Mouse (Mus musculus) CD4-positive, CD25-positive, alpha-beta regulatory T cell, adult 4 months (primary cell): ENCODE measurements around the gene Gm20388. TPM values are rescaled to one million over a fixed set of nuclear protein-coding genes. Genes with fewer than 3 reads are reported as not detected.

ENCODE experiments used
- ATAC-seq: one replicate; pipeline ENCODE4 v1.8.0; 2017
- polyA plus RNA-seq, 2 experiments: library from polyadenylated mRNA; unstranded; fragments of 100-300 nt; shearing (Covaris generic); gene quantifications; one replicate each; pipeline ENCODE4 v1.2.1; 2017

Gm20388 gene
- polyA plus RNA-seq, 2 experiments from 2014 or later = 10.7 to 12.8 TPM

DNA sequence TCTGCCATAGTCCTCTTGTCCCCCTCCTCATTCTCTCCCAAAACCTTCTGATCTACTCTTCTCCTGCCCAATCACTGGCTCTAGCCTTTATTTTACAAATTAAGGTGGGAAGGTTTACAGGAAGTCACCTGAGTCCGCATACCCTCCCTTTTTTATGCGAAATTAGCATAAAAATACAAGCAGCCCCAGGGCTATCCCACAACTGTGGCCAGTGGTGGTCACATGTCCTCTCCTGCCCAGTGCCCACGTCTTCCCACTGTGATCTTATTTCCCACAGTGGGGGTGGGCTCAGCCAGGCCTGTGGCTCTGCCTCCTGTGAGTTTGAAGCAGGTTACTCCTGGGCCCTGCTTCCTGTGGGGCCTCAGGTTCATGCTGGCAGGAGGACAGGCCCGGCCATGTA, 2194.0 kb downstream of the Gm20388 start:
- no peak for ATAC-seq

DNA sequence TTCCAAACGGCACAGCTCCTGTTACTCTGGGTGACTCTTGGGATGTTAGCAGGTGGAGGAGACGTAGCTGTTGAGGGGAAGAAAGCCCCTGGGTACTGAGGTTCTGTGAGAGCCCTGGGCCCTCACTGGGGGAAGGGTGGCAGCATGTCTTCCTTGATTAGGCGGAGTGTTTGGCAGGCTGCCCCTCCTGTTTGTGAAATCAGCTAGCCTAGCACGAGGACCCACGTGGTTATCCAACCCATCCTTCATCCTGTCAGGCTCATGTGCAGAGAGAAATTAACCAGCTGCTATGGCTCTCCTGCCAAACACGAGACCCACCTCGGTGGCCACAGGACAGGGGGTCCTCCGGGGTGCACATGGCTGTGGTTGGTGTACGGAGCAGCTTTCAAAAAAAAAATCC, 2195.6 kb downstream of the Gm20388 start:
- no peak for ATAC-seq

DNA sequence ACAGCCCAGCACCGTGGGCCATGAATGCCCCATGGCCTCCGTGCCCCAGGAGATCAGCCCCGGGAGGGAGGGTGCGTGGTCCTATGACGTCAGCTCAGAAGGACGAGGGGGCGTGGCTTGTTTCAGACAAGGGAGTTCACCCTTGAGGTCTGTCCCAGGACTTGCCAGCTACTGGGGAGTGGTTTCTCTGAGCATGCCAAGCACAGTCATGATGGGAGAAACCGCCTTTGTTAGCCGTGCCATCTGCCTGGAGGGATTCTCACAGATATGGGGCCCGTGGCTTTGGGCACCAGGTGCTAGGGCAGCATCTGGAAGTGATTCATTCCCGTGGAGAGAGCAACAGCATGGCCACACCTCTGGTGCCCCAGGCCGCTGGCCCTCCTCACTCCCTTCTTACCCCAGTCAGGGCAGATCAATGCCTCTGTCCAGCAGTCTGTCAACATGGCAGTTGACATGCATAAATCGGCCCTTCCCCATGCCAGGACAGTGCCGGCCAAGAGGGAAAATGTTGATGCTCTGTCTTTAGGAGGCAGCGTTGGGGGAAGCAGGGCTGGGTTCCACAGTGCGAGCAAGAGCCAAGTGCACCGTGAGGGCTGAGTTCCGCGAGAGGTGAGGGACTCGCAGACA, 2199.7 kb downstream of the Gm20388 start:
- no peak for ATAC-seq

DNA sequence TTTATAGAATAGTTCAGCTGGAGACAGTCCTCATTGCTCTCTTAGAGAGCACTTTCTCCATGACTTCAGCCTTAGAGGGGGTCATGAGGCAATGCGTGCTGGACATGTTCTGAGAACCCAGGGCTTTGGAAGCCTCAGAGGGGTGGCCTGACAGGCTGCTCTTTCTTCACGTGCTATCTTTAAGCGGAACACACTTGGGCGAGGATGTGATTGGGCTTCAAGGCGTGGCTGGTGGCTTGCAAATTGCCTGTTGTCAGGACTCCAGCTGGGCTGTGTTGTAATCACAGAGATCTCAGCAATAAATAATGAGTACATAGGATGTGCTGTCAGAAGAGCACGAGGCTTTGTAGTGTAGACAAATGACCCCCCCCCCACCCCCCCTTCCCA, 2200.2 kb downstream of the Gm20388 start:
- no peak for ATAC-seq

DNA sequence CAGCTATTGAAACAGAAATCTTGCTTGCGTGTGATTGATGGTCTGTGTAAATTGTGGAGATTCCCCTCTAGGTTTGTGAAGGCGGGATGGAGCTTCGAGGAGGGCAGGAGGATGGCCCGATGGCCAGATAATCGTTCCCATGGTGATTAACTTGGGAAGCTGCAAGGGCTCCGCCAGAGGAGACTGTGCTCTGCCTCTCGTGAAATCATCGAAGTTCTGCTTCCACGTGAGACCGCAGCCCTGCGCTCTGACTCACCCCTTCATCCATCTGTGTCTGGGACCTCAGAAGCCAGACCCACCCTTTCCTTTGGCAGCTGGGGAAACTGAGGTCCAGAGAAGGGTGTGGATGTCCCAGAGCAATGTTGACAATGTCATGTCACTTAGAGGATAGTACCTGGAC, 2201.1 kb downstream of the Gm20388 start:
- no peak for ATAC-seq

DNA sequence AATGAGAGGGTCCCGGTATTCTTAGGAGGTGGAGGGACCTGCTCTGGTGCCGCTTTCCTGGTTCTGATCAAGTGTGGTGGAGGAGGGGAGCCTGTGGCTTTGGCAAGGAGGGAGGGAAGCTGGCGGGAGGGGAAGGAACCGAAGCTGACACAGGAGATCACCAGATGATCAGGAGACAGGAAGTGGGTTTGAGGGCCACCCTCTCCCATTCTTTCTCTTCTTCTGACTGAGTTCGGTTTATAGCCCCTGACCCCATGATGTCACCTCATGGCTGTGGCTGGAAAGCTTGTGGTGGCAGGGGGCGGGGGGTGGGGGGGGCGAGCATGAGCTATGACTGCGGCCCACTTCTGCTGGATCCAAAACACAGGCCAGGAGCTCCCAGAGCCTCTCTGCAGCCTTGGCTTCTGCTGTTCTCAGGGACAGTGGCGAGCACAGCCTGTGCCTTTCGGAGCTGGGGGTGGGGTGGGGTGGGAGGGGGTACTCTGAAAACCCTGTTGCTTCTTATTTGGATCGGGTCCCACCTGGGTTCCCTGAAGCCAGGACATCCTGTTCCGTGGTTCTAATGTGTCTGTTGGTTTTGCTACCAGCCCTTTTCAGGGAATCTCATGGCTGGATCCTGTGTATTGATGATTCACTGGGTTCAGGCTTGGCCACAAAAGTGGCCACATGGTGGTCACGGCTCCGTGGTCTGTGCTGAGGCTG, 2201.8 kb downstream of the Gm20388 start:
- ATAC-seq = no peak

DNA sequence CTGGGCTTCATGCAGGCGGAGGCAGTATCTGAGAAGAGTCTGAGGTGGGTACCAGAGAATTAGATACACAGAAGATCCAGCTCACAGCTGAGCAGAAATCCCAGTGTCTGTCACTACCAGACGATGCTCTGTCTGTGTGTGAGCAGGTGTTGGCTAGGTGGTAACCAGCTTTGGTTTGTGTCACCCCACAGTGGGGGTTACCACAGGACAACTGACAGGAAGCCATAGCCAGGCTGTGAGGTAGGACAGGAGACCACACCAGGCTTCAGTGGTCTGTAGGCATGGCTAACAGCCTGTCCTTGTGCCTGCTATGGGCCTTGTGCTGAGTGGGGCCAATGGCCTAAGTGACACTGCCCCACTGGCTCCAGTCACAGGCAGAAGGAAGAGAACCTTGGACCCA, 2204.2 kb downstream of the Gm20388 start:
- no peak for ATAC-seq

DNA sequence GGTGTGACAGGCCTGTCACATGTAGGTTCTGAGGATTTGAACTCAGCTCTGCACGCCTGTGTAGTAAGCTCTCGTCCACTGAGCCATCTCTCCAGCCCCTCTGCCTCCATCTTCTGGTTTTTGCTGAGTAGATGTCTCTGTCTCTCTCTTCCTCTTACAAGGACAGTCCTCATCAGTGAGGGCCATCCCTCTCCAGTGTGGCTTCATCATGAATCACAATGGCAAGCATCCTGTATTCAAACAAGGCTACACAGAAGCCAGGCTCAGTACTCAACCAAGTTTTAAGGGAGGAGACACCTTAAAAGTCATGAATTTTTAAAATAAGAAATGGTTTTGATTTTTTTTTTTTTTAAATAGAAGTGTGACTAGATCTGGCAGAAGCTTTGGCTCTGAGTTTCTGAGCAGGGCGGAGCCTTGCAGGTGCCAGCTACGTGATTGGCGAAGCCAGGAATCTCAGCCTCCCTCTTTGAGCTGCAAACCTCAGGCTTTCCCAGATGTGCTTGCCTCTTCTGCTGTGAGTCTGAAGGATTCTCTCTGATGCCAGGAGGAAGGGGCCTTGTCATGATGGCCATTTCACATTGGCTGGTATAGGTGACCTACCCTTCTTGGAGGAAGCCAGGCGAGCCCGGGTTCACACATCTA, 2206.2 kb downstream of the Gm20388 start:
- no peak for ATAC-seq

DNA sequence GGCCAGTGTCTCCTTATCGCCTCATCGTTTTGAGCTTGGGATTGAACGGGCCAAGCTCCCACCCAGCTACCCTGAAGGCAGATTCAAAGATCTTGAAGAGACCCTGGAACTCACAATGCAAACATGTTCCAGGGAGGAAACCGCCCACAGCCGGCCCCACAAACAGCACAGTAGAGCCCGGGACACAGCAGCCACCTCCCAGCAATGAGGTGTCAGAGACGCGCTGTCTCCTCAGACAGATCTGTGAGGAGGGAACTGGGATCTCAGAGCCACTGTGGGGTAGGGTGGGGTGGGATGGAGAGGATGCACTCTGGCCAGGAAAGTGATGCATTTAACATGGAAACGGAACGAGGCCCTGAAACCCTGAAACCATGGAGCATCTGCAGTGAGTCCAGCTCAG, 2207.5 kb downstream of the Gm20388 start:
- no peak for ATAC-seq

DNA sequence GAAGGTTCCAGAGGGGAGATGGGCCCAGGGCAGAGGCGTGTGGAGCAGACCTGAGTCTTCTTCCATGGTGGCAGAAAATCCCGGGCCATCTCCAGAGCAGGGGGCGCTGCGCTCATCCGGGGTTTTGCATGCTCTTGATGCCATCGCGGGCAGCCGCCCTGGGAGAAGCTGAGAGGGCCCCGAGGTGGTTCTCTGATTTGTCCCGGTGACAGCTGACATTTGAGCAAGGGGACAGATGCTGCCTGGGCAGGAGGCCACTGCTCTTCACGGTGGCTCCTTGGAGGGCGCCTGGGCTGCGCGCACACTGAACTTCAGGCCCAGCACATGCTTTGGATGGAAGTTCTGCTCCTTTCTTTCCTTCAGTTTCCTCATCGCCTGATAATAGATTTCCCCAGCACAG, 2207.9 kb downstream of the Gm20388 start:
- ATAC-seq = no peak

DNA sequence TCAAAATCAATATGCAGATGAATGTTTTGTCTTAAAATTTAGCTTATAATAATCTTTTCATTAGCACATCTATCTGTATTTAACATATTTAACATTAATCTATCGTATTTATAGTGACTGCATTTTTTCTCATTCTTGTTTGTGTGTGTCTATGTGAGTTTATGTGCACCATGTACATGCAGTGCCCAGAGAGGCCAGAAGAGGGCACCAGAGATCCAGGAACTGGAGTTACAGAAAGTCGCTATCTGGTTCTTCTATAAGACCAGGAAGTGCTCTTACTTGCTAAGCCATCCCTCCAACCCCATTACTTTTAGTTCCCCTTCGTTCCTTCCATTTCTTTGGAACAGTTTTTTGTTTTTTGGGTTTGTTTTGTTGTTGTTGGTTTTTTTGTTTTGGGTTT, 2213.7 kb downstream of the Gm20388 start:
- no peak for ATAC-seq

DNA sequence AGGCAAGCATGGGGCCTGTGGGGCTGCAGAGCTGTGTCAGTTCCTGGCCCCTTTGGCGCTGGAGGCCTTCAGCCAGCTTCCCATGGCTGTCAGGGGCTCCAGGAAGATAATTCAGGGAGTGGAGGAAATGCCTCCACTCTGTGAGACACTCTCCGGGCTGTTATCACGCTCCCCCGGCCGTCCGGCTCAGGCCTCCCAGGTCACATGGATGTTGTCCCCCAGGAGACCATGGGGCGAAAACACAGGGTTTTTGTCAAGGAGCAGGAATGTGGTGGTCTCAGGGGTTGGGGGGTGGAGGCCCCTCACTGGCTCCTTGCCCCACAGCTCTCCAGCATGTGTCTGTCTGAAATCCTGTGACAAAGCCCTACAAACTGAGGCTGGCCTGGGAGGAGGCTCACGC, 2216.0 kb downstream of the Gm20388 start:
- no peak for ATAC-seq

DNA sequence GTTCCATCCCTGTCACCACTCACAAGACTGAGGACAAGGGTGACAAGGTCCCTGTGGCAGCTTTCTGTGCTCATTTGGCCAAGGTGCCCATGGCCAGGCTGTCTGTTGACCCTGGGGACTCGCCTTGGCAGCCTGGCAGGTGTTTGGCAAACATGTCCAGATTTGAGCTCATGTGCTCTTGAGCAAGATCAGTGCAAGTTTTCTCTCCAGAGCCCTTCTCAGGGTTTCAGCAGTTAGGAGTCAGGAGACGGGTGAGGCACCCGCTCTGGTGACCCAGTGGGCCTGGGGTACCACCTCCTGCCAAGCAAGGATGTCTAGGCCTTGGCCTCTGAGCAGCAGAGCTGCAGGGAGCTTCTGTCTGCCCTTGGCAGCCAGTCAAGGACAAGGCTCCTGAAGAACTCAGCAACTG, 2223.5 kb downstream of the Gm20388 start:
- no peak for ATAC-seq

DNA sequence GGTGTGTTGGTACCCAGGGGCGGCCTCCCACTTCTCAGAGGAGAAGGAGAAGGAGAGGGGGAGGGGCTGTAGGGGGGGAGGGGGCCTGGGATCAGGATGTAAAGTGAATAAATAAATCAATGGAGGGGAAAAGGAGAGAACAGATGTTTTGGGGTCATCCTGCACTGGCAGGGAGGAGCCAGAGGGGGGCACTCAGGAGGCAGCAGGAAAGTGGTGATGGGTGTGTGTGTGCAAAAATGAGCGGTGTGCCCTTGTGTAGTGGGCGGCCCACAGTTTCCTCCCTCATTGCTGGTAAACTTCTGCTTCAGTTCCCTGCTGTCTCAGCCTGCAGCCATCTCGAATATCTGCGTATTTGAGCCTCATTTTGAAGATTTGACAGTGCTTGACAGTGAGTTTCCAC, 2224.9 kb downstream of the Gm20388 start:
- no peak for ATAC-seq

DNA sequence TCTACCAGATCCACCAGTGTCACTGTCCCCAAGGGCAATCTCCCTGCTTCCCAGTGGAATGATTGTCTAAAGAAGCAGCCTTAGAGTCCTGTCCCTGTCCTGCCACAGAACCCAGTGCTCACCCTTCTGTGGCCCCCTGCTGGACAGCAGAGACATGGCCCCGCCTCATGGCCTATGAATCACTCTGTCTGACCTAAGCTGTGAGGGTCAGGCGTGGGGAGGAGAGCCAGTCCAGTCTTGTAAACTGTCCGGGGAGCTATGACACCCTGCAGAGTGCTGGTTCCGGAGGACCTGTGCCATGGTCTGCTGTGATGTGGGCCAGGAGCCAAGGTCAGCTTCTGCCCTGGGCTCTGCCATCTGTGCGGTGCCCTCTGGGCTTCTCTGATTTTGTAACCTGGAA, 2229.1 kb downstream of the Gm20388 start:
- no peak for ATAC-seq

DNA sequence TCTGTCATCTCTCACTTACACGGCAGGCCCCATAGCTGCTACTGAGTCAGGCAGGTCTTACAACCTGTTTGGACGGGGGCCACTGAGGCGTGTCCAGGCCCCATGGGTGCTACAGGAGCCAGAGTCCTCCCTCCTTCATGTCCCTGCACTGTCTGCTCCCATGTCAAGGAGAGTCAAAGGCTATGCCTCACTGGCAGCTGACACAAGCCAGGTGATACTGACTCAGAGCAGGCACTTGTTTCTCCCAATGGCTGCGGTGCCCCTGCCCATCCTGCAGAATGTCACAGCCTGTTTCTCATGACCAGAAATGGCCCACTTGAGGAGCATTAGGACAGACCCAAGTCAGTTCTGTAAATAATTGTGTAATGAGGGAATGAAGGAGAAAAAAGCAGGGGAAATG, 2229.8 kb downstream of the Gm20388 start:
- no peak for ATAC-seq

DNA sequence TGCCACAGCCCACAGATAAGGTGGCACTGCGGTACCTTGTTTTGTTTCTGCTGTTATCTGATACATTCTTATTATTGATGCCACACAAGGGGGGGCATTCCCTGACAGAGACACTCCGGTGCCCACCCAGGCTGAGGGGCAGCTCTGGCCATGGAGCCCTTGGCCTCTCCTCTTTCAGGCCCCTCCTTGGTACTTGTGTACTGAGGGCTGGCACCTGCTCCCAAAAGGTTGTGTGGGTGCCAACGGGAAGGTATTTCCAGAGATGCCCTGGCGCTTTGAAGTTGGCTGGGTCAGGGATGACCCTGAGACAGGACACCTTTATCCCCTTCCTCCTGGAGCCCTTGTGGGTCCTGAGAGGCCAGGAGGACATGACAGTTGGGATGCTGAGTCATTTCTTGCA, 2231.8 kb downstream of the Gm20388 start:
- no peak for ATAC-seq

DNA sequence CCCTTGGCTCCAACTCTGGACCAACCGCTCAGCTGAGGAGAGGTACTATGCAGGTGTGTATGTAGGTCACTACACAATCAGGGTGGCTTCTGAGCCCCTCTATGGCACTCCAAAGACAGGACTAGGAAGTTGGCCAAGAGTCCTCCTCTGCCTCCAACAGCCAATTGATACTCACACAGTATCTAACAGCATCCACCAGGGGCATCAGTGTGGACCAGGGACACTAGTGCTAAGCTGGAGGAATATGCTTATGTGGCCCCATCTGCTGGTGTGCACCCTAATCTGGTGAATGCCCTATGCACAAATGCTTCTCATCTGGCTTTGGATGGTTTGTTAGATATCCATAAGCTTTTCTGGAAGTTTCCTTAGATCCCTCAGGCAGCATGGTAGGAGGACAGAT, 2232.6 kb downstream of the Gm20388 start:
- no peak for ATAC-seq

DNA sequence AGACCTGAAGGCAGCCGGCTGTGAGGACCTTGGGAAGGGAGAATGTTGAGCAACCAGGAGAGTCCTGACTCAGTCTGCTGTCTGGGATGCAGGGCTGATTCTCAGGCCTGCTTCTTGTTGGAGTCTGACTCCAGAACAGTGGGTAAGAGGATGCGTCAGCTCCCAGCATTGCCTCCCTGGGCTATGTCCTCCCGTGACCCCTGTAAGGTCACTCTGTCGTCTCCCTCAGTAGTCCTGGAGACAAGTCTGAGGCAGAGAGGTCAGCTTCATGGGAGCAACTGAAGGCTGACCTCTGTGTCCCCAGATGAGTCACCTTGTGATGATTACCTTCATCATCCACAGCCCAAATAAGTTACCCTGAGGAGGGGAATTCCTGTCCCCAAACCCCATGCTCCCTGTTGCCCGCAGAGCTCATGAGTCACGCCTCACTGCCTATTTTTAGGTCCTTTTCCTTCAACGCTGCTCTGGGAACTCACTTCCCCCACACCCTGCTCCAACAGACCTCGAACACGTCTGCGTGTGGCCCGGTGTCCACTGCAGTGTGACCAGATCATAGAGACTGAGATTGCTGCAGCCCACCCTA, 2234.2 kb downstream of the Gm20388 start:
- ATAC-seq = no peak

DNA sequence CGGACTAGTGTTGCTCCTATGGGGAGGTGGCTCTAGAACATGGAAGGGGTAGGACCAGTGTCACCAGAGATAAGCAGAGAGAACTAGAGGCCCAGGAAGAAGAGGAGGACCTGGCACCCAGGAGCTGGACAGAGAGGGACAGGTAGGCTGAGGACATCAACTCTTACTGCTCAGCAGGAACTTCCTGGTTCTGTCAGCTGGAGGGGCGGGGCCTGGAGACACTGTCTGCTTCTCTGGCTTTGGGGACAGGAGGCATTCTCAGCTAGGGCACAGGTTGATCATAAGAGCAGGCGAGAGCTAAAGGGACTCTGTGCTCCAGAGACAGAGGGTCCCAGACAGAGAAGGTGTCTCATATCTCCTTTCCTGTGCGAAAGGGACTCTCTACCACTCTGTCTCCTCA, 2238.4 kb downstream of the Gm20388 start:
- ATAC-seq = no peak

DNA sequence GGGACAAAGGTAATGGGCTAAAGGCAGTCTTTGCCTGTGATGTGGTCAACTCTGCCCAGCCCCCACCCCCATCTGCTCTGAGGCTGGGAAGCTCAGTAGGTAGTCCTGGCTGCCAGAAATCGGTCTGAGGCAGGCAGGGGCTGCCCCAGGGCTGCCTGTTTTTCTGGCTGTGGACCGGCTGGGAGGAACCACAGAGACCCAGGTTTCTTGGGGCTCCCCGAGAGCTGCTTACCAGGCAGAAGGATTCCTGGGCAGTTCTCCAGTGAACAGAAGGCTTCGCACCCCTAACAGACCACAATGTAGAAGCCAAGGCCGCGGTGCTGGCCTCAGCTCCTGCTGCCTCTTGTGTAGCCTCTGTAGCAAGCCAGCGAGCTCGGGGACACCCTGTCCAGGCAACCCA, 2239.0 kb downstream of the Gm20388 start:
- no peak for ATAC-seq

DNA sequence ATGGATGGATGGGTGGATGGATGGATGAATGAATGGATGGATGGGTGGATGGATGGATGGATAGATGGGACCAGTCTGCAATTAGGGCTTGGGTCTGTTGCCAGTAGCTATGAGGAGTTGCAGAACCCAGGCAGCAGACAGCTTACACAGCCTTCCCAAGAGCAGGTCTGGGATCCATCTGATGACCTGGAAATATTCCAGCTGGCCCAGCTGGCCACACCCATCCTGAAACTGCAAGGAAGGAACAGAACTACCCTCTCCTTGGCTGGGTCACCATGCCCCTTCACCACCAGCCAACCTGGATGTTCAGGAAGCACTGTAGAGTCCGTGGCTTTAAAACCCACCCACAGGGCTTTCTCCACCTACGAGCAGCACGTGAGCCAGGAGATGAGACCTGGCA, 2240.9 kb downstream of the Gm20388 start:
- no peak for ATAC-seq

DNA sequence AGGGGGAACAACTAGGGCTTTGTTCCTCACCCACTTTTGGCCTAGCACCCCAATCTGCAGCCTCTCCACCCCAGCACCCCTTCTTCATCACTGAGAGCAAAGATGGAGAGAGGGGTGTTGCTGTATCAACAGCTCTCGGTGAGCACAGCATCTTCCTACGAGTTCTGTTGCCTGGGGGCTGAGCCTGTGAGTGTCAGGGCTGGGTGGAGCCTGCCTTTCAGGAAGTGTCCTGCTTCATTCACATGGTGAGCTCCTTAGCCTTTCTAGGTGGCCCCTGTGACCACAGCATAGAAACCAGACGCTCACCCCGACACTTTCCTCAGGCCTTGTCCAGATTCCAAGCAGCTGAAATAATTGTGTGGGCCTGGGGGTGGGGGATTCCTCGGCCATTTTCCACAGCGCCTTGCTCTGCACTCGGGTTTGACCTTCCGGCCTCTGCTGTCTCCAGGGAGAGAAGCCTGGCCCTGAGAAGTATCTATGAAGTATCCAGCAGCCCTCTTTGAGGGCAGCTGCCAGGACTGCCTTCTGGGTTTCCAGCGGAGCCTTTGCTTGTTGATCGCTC, 2244.5 kb downstream of the Gm20388 start:
- no peak for ATAC-seq

DNA sequence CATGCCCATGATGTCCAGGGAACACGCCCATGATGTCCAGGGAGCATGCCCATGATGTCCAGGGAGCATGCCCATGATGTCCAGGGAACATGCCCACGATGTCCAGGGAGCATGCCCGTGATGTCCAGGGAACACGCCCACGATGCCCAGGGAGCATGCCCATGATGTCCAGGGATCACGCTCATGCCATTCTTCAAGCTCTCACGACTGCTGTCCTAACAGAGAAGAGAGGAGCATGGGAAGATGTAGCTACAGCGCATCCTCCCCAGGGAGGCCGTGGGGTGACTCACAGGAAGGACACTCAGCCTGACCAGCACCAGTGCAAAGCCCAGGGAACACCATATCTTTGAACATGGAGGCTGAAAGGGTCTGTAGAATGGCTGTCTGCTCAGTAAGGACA, 2245.3 kb downstream of the Gm20388 start:
- ATAC-seq = no peak
